ENCODE assay signal across 8 mouse cellular contexts in genomic region chr11:102217876-102218430, GRCm38 (mm10). TPM values are rescaled to one million over a fixed set of nuclear protein-coding genes. Genes with fewer than 3 reads are reported as not detected.
DNase-seq lines count a peak whose midpoint lies in the region; ATAC-seq and TF ChIP-seq lines count a peak whose summit lies in the region.

No protein-coding gene starts in this region.

- peak overlapping the region; percentile 98 for H3K27ac ChIP-seq in gastrocnemius, adult 2 months
- peak overlapping the region; percentile 92 for H3K27ac ChIP-seq in heart, postnatal 0 days (ENCODE audit: low read depth)
- H3K27ac ChIP-seq in liver, embryonic 12.5 days, result peak overlapping the region; percentile 65

- intact Hi-C loops in gastrocnemius, adult 2 months (cut with DNase I), result no loop called here

- no peak for ATAC-seq in heart, postnatal 0 days (ENCODE audit: insufficient read depth, low read depth)
- ATAC-seq in liver, embryonic 12.5 days, result no peak
- no peak for ATAC-seq in erythroid progenitor cell, adult 5-6 weeks (replicated peaks; ENCODE audit: low FRiP score, poor library complexity, severe bottlenecking)

- no peaks in the 10 kb centered on the region for H3K9me3 ChIP-seq in E14TG2a.4 (ENCODE audit: low read length)
- H3K9me3 ChIP-seq in heart, postnatal 0 days (replicated peaks; ENCODE audit: control insufficient read depth, low read length), result no peaks in the 10 kb centered on the region
- no peaks in the 10 kb centered on the region for H3K9me3 ChIP-seq in liver, embryonic 12.5 days (replicated peaks)

- TF ChIP-seq EP300 in heart, postnatal 0 days (IDR thresholded peaks at IDR 0.05; ENCODE audit: low read depth), result no peak

- peaks cover 96% of the 10 kb centered on the region for H3K4me1 ChIP-seq in E14TG2a.4 (replicated peaks; ENCODE audit: low read depth, low read length)
- H3K4me1 ChIP-seq in heart, postnatal 0 days (ENCODE audit: control insufficient read depth, insufficient read depth), result peaks cover 91% of the 10 kb centered on the region
- H3K4me1 ChIP-seq in liver, embryonic 12.5 days, result peaks cover 93% of the 10 kb centered on the region

- peak overlapping the region; percentile 80 for H3K4me3 ChIP-seq in gastrocnemius, adult 2 months
- peak overlapping the region; percentile 75 for H3K4me3 ChIP-seq in E14TG2a.4 (replicated peaks; ENCODE audit: low read length)
- peak overlapping the region; percentile 58 for H3K4me3 ChIP-seq in heart, postnatal 0 days (ENCODE audit: low read depth, low read length)
- H3K4me3 ChIP-seq in liver, embryonic 12.5 days, result peak overlapping the region; percentile 53

- peak overlapping the region; percentile 80 for H3K4me2 ChIP-seq in heart, postnatal 0 days (ENCODE audit: low read depth, low read length)
- peak overlapping the region; percentile 79 for H3K4me2 ChIP-seq in liver, embryonic 12.5 days

- 0 out of 2 replicates have a peak, but pooled peaks cover 2% of the 10 kb centered on the region for H3K27me3 ChIP-seq in E14TG2a.4 (ENCODE audit: insufficient read depth, low read length)
- H3K27me3 ChIP-seq in heart, postnatal 0 days (ENCODE audit: control insufficient read depth, insufficient read depth, low read length), result no peaks in the 10 kb centered on the region
- 0 out of 2 replicates have a peak, but pooled peaks cover 2% of the 10 kb centered on the region for H3K27me3 ChIP-seq in liver, embryonic 12.5 days (replicated peaks)

- H3K36me3 ChIP-seq in E14TG2a.4 (ENCODE audit: insufficient read depth, low read length), result peaks cover 41% of the 10 kb centered on the region
- peaks cover 5% of the 10 kb centered on the region; the same call in 1 of the 2 replicates for H3K36me3 ChIP-seq in heart, postnatal 0 days (replicated peaks; ENCODE audit: control insufficient read depth, insufficient read depth, low read length)
- no peaks in the 10 kb centered on the region for H3K36me3 ChIP-seq in liver, embryonic 12.5 days

- H3K9ac ChIP-seq in heart, postnatal 0 days (replicated peaks; ENCODE audit: low read depth, low read length), result peak overlapping the region; percentile 65
- peak overlapping the region; percentile 67 for H3K9ac ChIP-seq in liver, embryonic 12.5 days

- DNase-seq in gastrocnemius, adult 2 months, result peak; percentile 52
- DNase-seq in gastrocnemius, postnatal 4 days (ENCODE audit: low spot score in 2 of 2), result no peak
- DNase-seq in heart, postnatal 0 days (ENCODE audit: low spot score), result peak; percentile 46
- DNase-seq in embryo, embryonic 9.5 days (ENCODE audit: extremely low spot score), result no peak
- no peak for DNase-seq in urinary bladder, postnatal 25 days (ENCODE audit: low spot score)

- TF ChIP-seq CTCF in gastrocnemius, adult 2 months (IDR thresholded peaks at IDR 0.05), result no peak
- no peak for TF ChIP-seq CTCF in E14TG2a.4 (conservative IDR thresholded peaks at IDR 0.05; ENCODE audit: low read length)
- no peak for TF ChIP-seq CTCF in heart, postnatal 0 days (IDR thresholded peaks at IDR 0.05; ENCODE audit: low read depth)

- WGBS in heart, postnatal 0 days, result 19% methylated on average over 7 of the region's 7 CpGs
- WGBS in liver, embryonic 12.5 days (ENCODE audit: insufficient replicate concordance), result 38% methylated on average over 7 of the region's 7 CpGs

RNA-seq across cellular contexts. Expression of gene Hdac5, which starts 12.0 kb away (rescaled TPM):
- total RNA-seq in gastrocnemius, adult 2 months (2021), result 10 to 100 TPM; 78.3 to 78.7 TPM
- total RNA-seq in gastrocnemius, postnatal 4 days (2021), result 100 to 1,000 TPM; 110 to 112 TPM
- total RNA-seq in heart, postnatal 0 days (2014; rRNA removed; ENCODE audit: low replicate concordance), result 194 and 287 TPM in 2 replicates
- polyA plus RNA-seq in heart, postnatal 0 days (2015; fragmentation: Nextera tagmentation; extraction: Ambion mirVana), result 51.4 and 67.2 TPM in 2 replicates
- 21.7 and 23.1 TPM in 2 replicates for polyA plus RNA-seq in liver, embryonic 12.5 days (2016; fragmentation: Nextera tagmentation; extraction: Ambion mirVana)
- 11.9 and 36.9 TPM in 2 replicates for total RNA-seq in erythroid progenitor cell, adult 5-6 weeks (2015; ENCODE audit: low replicate concordance)
- total RNA-seq in erythroid progenitor cell, adult 5-6 weeks (2017; ENCODE audit: low replicate concordance), result 6.4 and 9.9 TPM in 2 replicates

RNA-seq across cellular contexts. Expression of gene G6pc3, which starts 28.5 kb away (rescaled TPM):
- total RNA-seq in gastrocnemius, adult 2 months (2021), result 10 to 100 TPM; 50.3 to 53.0 TPM
- 10 to 100 TPM; 28.1 to 32.0 TPM for total RNA-seq in gastrocnemius, postnatal 4 days (2021)
- total RNA-seq in heart, postnatal 0 days (2014; rRNA removed; ENCODE audit: low replicate concordance), result 47.9 and 55.5 TPM in 2 replicates
- polyA plus RNA-seq in heart, postnatal 0 days (2015; fragmentation: Nextera tagmentation; extraction: Ambion mirVana), result 18.7 and 20.0 TPM in 2 replicates
- 18.0 and 19.7 TPM in 2 replicates for polyA plus RNA-seq in liver, embryonic 12.5 days (2016; fragmentation: Nextera tagmentation; extraction: Ambion mirVana)
- 4.0 and 14.3 TPM in 2 replicates for total RNA-seq in erythroid progenitor cell, adult 5-6 weeks (2015; ENCODE audit: low replicate concordance)
- 4.4 and 8.6 TPM in 2 replicates for total RNA-seq in erythroid progenitor cell, adult 5-6 weeks (2017; ENCODE audit: low replicate concordance)

RNA-seq across cellular contexts. Expression of gene BC030867, which starts 30.7 kb away (rescaled TPM):
- total RNA-seq in gastrocnemius, adult 2 months (2021), result not detected
- total RNA-seq in gastrocnemius, postnatal 4 days (2021), result 1 to 10 TPM; 2.3 to 2.6 TPM
- total RNA-seq in heart, postnatal 0 days (2014; rRNA removed; ENCODE audit: low replicate concordance), result 3.9 and 5.6 TPM in 2 replicates
- 2.2 and 2.9 TPM in 2 replicates for polyA plus RNA-seq in heart, postnatal 0 days (2015; fragmentation: Nextera tagmentation; extraction: Ambion mirVana)
- 19.5 and 19.7 TPM in 2 replicates for polyA plus RNA-seq in liver, embryonic 12.5 days (2016; fragmentation: Nextera tagmentation; extraction: Ambion mirVana)
- total RNA-seq in erythroid progenitor cell, adult 5-6 weeks (2015; ENCODE audit: low replicate concordance), result 26.7 and 30.2 TPM in 2 replicates
- total RNA-seq in erythroid progenitor cell, adult 5-6 weeks (2017; ENCODE audit: low replicate concordance), result 14.4 and 14.5 TPM in 2 replicates

RNA-seq across cellular contexts. Expression of gene Lsm12, which starts 32.9 kb away (rescaled TPM):
- total RNA-seq in gastrocnemius, adult 2 months (2021), result 100 to 1,000 TPM in 1 of 2 experiments, 10 to 100 TPM in 1; 95.3 to 106 TPM
- 10 to 100 TPM; 75.1 to 78.3 TPM for total RNA-seq in gastrocnemius, postnatal 4 days (2021)
- total RNA-seq in heart, postnatal 0 days (2014; rRNA removed; ENCODE audit: low replicate concordance), result 36.0 and 41.4 TPM in 2 replicates
- 90.1 and 92.7 TPM in 2 replicates for polyA plus RNA-seq in heart, postnatal 0 days (2015; fragmentation: Nextera tagmentation; extraction: Ambion mirVana)
- polyA plus RNA-seq in liver, embryonic 12.5 days (2016; fragmentation: Nextera tagmentation; extraction: Ambion mirVana), result 84.3 and 85.8 TPM in 2 replicates
- total RNA-seq in erythroid progenitor cell, adult 5-6 weeks (2015; ENCODE audit: low replicate concordance), result 60.8 and 82.5 TPM in 2 replicates
- 28.0 and 39.7 TPM in 2 replicates for total RNA-seq in erythroid progenitor cell, adult 5-6 weeks (2017; ENCODE audit: low replicate concordance)

RNA-seq across cellular contexts. Expression of gene Asb16, which starts 50.6 kb away (rescaled TPM):
- 10 to 100 TPM; 78.2 to 80.4 TPM for total RNA-seq in gastrocnemius, adult 2 months (2021)
- total RNA-seq in gastrocnemius, postnatal 4 days (2021), result 10 to 100 TPM; 25.7 to 31.1 TPM
- 0.99 and 1.2 TPM in 2 replicates for total RNA-seq in heart, postnatal 0 days (2014; rRNA removed; ENCODE audit: low replicate concordance)
- 0.07 TPM in 2 replicates for polyA plus RNA-seq in heart, postnatal 0 days (2015; fragmentation: Nextera tagmentation; extraction: Ambion mirVana)
- polyA plus RNA-seq in liver, embryonic 12.5 days (2016; fragmentation: Nextera tagmentation; extraction: Ambion mirVana), result 0.05 TPM in 1 of 2 replicates, not detected in the other
- not detected in 2 replicates for total RNA-seq in erythroid progenitor cell, adult 5-6 weeks (2015; ENCODE audit: low replicate concordance)
- total RNA-seq in erythroid progenitor cell, adult 5-6 weeks (2017; ENCODE audit: low replicate concordance), result not detected in 2 replicates

Comparison
In these comparisons a context has a peak if more than half of its experiments do, and no peak if none do; other contexts are left out.
1. DNase-seq: peak in gastrocnemius, adult 2 months (single experiment) and heart, postnatal 0 days (single experiment); none in gastrocnemius, postnatal 4 days (0 of 2), embryo, embryonic 9.5 days (single experiment) and urinary bladder, postnatal 25 days (single experiment).
2. Peak in every context shown above with its lines, with median percentiles within 50 percentile points of each other: H3K27ac ChIP-seq and H3K4me3 ChIP-seq.